Mouse (Mus musculus) gastrocnemius, adult 18-20 months (tissue): ENCODE measurements around the gene Mecr. TPM values are rescaled to one million over a fixed set of nuclear protein-coding genes. Genes with fewer than 3 reads are reported as not detected.

Experiments used
- DNase-seq: peaks from one replicate; pipeline ENCODE4 v3.0.0; 2021; ENCODE audit warnings: low spot score
- total RNA-seq, 2 experiments: library from RNA; stranded (reverse); gene quantifications; 2 replicates each; pipeline ENCODE4 v1.2.3; 2021

The Mecr gene
- total RNA-seq, 2 experiments from 2014 or later: 19.7 to 25.5 TPM

GRCm38 (mm10) chr4:131833971-131834609 is 9.2 kb upstream of the Mecr start:
- DNase-seq: no peak

GRCm38 (mm10) chr4:131836351-131836881 is 6.9 kb upstream of the Mecr start:
- peak; percentile 34 for DNase-seq

GRCm38 (mm10) chr4:131836891-131837491 is 6.3 kb upstream of the Mecr start:
- DNase-seq: peak; percentile 32

GRCm38 (mm10) chr4:131837872-131838524 is 5.3 kb upstream of the Mecr start, which contains the start of gene Ptpru:
Gene Ptpru (minus strand): TSS chr4:131838288.
- peak; percentile 92 for DNase-seq

GRCm38 (mm10) chr4:131845991-131846778 is 2.9 kb downstream of the Mecr start:
- no peak for DNase-seq

- no peak for DNase-seq
These were observed 4.8 kb downstream of the Mecr start for GRCm38 (mm10) chr4:131848082-131848481.

- DNase-seq: peak; percentile 32
These were observed 6.8 kb downstream of the Mecr start for GRCm38 (mm10) chr4:131849986-131850638.

GRCm38 (mm10) chr4:131854950-131855349 is 11.7 kb downstream of the Mecr start:
- no peak for DNase-seq

- DNase-seq: peak; percentile 84
These were observed 17.4 kb downstream of the Mecr start for GRCm38 (mm10) chr4:131860492-131861340.

- no peak for DNase-seq
These were observed 18.1 kb downstream of the Mecr start for GRCm38 (mm10) chr4:131861341-131861739.

- DNase-seq: peak; percentile 21
These were observed 29.5 kb downstream of the Mecr start for GRCm38 (mm10) chr4:131872672-131873292.

GRCm38 (mm10) chr4:131873293-131874168 is 30.3 kb downstream of the Mecr start, which contains the start of gene Srsf4:
Gene Srsf4 (plus strand): TSS chr4:131873617.
- DNase-seq: peak; percentile 91

GRCm38 (mm10) chr4:131874169-131874536 is 30.9 kb downstream of the Mecr start:
- DNase-seq: no peak

- DNase-seq: no peak
These were observed 31.3 kb downstream of the Mecr start for GRCm38 (mm10) chr4:131874567-131874966.

- no peak for DNase-seq
These were observed 32.0 kb downstream of the Mecr start for GRCm38 (mm10) chr4:131875242-131875641.

- no peak for DNase-seq
These were observed 33.6 kb downstream of the Mecr start for GRCm38 (mm10) chr4:131876836-131877235.

GRCm38 (mm10) chr4:131879692-131880091 is 36.4 kb downstream of the Mecr start:
- DNase-seq: no peak

- no peak for DNase-seq
These were observed 38.0 kb downstream of the Mecr start for GRCm38 (mm10) chr4:131881306-131881705.

- DNase-seq: peak; percentile 48
These were observed 40.3 kb downstream of the Mecr start for GRCm38 (mm10) chr4:131883571-131883970.
